9 mouse cellular contexts compared by ENCODE assay signal in genomic region chr7:62406573-62407050, GRCm38 (mm10). TPM values are rescaled to one million over a fixed set of nuclear protein-coding genes. Genes with fewer than 3 reads are reported as not detected.
DNase-seq lines count a peak whose midpoint lies in the region; ATAC-seq lines count a peak whose summit lies in the region.
"Had no signal": no experiment of that assay in that cellular context is flagged by ENCODE, and none has a peak within 500 bp of the region (broad histone marks: within the 10 kb centered on the region; RNA-seq: fewer than 3 reads in every experiment).

No protein-coding gene starts in this region.

- WGBS in embryonic facial prominence, embryonic 12.5 days: 50% methylated on average over 19 of the region's 19 CpGs

- H3K9me3 ChIP-seq in embryonic facial prominence, embryonic 12.5 days: peaks cover 2% of the 10 kb centered on the region; the same call in 1 of the 2 replicates
- H3K9me3 ChIP-seq: liver, embryonic 13.5 days had no signal

- no peaks in the 10 kb centered on the region for H3K36me3 ChIP-seq in embryonic facial prominence, embryonic 12.5 days
- H3K36me3 ChIP-seq: liver, embryonic 13.5 days had no signal

- DNase-seq in left cerebral cortex, postnatal 14 days (ENCODE audit: low spot score in 2 of 2): peak; percentile 28 to 33
- DNase-seq in left cerebral cortex, adult 8-10 months (ENCODE audit: low spot score in 2 of 2): no peak
- peak; percentile 23 for DNase-seq in left cerebral cortex, postnatal 4 days
- DNase-seq in retina, postnatal 1 day: peak; percentile 44
- no peak for DNase-seq in layer of hippocampus, adult 11-12 months (ENCODE audit: low spot score)
- no peak for DNase-seq in Muller cell, postnatal 12 days (ENCODE audit: inconsistent ontology term)
- DNase-seq: liver, embryonic 13.5 days had no signal

- H3K4me2 ChIP-seq in embryonic facial prominence, embryonic 12.5 days (replicated peaks): peak overlapping the region; percentile 37
- H3K4me2 ChIP-seq: liver, embryonic 13.5 days had no signal

- intact Hi-C loops in left cerebral cortex, postnatal 14 days (cut with DNase I): no loop called here
- intact Hi-C loops in left cerebral cortex, postnatal 4 days (cut with DNase I): no loop called here

- peak overlapping the region; percentile 16 for H3K4me3 ChIP-seq in embryonic facial prominence, embryonic 12.5 days
- H3K4me3 ChIP-seq: liver, embryonic 13.5 days had no signal

- no peak for ATAC-seq in embryonic facial prominence, embryonic 12.5 days (ENCODE audit: insufficient number of reproducible peaks, insufficient read depth, low FRiP score, low TSS enrichment)

- no peaks in the 10 kb centered on the region for H3K4me1 ChIP-seq in embryonic facial prominence, embryonic 12.5 days
- H3K4me1 ChIP-seq: liver, embryonic 13.5 days had no signal

- no peak overlapping the region for H3K9ac ChIP-seq in embryonic facial prominence, embryonic 12.5 days
- H3K9ac ChIP-seq: liver, embryonic 13.5 days had no signal

- no peaks in the 10 kb centered on the region for H3K27me3 ChIP-seq in embryonic facial prominence, embryonic 12.5 days
- H3K27me3 ChIP-seq: liver, embryonic 13.5 days had no signal

- H3K27ac ChIP-seq in embryonic facial prominence, embryonic 12.5 days: no peak overlapping the region
- H3K27ac ChIP-seq: liver, embryonic 13.5 days had no signal

RNA-seq across cellular contexts. Expression of gene Mkrn3, which starts 13.3 kb away (rescaled TPM):
- total RNA-seq in left cerebral cortex, postnatal 14 days (2021): 10 to 100 TPM; 13.8 to 15.2 TPM
- total RNA-seq in left cerebral cortex, adult 8-10 months (2022): under 1 TPM; 0.36 to 0.98 (median 0.55) TPM
- polyA plus RNA-seq in embryonic facial prominence, embryonic 12.5 days (2016; fragmentation: Nextera tagmentation; extraction: Ambion mirVana): 9.7 and 11.3 TPM in 2 replicates
- total RNA-seq in left cerebral cortex, postnatal 4 days (2021): 10 to 100 TPM; 17.9 to 19.8 TPM

RNA-seq across cellular contexts. Expression of gene Magel2, which starts 29.8 kb away (rescaled TPM):
- 1 to 10 TPM; 1.7 to 3.1 TPM for total RNA-seq in left cerebral cortex, postnatal 14 days (2021)
- 1 to 10 TPM; 1.5 to 3.2 (median 2.4) TPM for total RNA-seq in left cerebral cortex, adult 8-10 months (2022)
- polyA plus RNA-seq in embryonic facial prominence, embryonic 12.5 days (2016; fragmentation: Nextera tagmentation; extraction: Ambion mirVana): 6.9 and 7.4 TPM in 2 replicates
- 10 to 100 TPM in 1 of 2 experiments, 1 to 10 TPM in 1; 6.7 to 12.1 TPM for total RNA-seq in left cerebral cortex, postnatal 4 days (2021)
- polyA plus RNA-seq: spleen, adult 2 months had no signal

RNA-seq across cellular contexts. Expression of gene Peg12, which starts 57.7 kb away (rescaled TPM):
- under 1 TPM; 0.53 to 0.64 TPM for total RNA-seq in left cerebral cortex, postnatal 14 days (2021)
- total RNA-seq in left cerebral cortex, adult 8-10 months (2022): under 1 TPM in 3 of 4 experiments, not detected in 1; 0.27 to 0.46 (median 0.37) TPM
- polyA plus RNA-seq in embryonic facial prominence, embryonic 12.5 days (2016; fragmentation: Nextera tagmentation; extraction: Ambion mirVana): 44.0 and 44.7 TPM in 2 replicates
- total RNA-seq in left cerebral cortex, postnatal 4 days (2021): 1 to 10 TPM; 1.5 to 2.5 TPM

Comparison
In these comparisons a context has a peak if more than half of its experiments do, and no peak if none do; other contexts are left out.
1. DNase-seq: peak in left cerebral cortex, postnatal 14 days (2 of 2), left cerebral cortex, postnatal 4 days (single experiment) and retina, postnatal 1 day (single experiment); none in left cerebral cortex, adult 8-10 months (0 of 2), layer of hippocampus, adult 11-12 months (single experiment) and Muller cell, postnatal 12 days (single experiment).
2. RNA of gene Mkrn3, which starts 13.3 kb away (total RNA-seq): 17.9 to 19.8 TPM in left cerebral cortex, postnatal 4 days and 13.8 to 15.2 TPM in left cerebral cortex, postnatal 14 days; 0.36 to 0.98 TPM in left cerebral cortex, adult 8-10 months; every median in the first group is over 4 times any median in the second.